Mouse (Mus musculus): ENCODE data around the gene Ptchd1.

Gene Ptchd1

DNA sequence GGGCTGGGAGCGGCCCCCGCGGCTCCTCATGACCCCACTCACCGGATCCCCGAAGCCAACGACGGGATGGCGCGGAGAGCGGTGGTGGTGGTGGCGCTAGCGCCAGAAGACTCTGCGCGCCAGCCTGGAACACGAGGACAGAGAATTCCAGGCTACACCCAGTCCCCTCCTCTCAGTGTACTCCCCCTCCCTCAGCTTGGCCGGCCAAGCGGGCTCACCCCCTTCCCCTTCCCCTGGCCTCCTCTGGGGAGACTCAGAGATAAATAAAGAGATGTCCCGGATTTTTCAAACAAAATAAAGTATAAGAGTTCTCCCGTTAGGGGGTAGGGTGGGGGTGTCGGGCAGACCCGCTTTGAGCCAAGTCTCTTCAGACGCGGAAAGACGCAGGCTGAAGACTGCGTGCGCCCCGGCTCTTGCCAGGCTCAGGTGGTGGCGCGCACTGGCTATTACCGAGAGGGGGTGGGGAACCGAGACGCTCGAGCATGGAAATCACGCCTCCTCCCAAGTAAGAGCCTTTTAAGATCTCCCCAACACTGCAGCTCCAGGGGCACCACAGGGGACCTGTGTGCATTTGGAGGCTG lies at the start of gene Ptchd1:
Gene Ptchd1, minus strand, starts transcription at position 114 of the 581 bp plus-strand sequence.
- DNase-seq (ENCODE audit: low spot score), result peak; percentile 59

DNA sequence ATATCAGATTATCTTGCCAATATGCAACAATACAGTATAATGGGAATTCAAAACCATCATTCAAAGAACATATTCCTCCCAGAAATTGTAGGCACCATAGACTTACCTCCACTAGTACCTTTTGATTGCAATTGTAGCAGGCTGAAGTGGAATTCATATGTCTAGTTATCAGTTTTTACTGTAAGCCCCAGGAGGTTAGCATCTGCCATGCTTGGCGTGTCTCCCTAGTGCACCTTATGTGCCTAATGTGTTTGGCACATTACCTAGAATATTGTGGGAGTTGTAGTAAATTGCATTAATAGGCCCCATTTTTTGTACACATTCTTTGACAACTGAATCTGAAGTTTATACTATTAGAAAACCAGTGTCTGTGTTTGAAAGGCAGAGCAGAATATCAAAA lies 34.4 kb upstream of the Ptchd1 start:
- no peak for DNase-seq (ENCODE audit: low spot score)

DNA sequence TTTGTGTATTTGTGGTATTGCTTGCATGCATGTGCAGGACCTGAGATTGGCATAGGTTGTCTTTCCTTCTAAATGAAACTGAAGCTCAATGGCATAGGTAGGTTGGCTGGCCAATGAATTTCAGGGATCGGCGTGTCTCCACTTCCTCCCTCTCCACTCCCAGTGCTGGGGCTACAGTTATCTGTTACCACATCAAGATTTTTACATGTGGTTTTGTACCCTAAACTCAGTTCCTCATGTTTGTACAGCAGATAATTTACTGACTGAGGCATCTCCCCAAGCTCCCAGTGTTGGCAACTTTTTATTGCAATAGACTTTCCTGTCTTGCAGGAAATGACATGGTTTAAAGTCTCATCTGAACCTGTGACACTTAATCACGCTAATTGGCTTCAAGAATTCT lies 22.4 kb upstream of the Ptchd1 start:
- no peak for DNase-seq (ENCODE audit: low spot score)

DNA sequence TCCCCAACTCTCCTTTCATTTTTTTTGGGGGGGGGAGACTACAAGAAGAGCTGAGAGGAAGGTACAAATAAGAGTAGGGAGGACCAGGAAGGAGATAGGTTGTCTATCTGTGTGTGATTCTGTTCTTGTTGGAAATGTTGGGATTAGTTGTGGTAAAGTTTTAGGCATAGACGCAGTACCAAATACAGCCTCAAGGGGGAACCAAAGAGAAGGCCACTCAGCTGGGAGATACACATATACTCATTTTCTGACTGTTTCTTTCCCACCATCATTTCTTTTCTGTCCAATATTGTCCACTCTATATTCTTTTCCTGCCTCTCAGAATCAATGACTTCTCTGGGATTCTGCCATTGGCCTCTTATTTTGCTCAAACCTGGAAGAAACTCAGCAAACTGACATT lies 20.4 kb upstream of the Ptchd1 start:
- peak; percentile 54 for DNase-seq (ENCODE audit: low spot score)

DNA sequence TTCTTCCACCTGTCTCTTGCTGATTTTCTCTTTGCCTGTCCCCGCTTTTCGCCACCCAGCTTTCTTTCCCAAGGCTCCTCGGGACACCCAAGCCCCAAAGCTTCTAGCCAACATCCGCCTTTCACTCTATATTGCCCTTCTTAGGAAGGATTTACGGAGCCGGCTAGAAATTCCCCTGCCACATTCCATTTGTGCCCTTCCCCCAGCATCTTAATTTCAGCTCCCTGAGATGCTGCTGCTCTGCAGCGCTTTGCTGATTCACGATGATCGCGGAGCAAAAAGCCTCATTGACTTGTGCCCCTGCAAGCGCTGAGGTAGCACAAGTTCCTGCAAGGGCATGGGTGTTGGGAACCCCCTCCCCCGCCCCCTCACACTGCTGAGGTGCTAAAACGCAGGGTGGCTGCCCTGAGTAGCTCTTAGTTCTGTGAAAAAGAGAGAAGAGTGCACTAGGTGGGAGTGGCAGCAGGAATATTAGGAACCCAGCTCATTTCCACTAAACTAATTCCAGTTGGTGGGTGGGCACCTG lies 2.1 kb upstream of the Ptchd1 start:
- peak; percentile 51 for DNase-seq (ENCODE audit: low spot score)

DNA sequence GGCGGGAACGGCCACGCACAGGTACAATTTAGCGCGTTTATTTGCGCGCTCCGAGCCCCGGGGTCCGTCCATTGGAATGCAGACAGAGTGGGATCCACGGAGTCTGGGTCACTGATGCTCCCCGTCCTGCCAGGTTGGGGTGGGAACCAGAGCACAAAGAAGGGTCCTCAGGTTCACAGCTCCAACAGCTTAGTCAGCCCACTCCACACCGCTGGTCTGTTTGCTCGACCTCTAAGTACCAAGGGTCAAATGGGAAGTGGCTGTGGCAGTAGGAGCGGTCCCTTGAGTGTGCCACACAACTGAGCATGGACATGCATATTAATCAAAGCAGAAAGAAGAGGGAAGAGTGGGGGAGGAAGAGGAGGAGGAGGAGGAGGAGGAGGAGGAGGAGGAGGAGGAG lies 1.3 kb upstream of the Ptchd1 start:
- DNase-seq (ENCODE audit: low spot score), result peak; percentile 10

DNA sequence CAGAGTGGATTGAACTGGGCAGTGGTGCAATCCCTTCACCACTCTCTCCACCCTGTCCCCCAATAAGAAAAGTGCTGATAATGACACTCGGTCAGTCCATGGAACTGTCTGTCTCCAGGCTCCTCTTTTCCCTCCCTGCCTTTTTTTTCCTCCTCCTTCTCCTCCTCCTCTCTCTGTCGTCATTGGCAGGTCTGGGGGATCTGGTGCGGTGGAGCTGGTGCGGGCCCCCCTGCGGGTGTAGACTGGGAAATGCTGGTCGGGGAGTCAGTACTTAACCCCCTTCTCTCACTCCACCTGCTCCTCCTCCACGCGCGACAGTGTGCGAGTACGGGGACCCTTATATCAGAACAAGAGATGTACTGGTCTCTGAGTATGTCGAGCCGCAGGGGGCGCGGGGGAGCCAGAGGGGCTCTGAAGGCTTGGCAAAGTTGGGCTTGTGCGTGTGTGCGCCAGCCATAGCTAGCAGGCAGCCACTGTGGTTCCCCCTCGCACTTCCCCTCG lies 777 bp upstream of the Ptchd1 start, which contains the start of gene Gm15155:
Gene Gm15155, plus strand, starts transcription at position 401 of the 501 bp plus-strand sequence.
- DNase-seq (ENCODE audit: low spot score), result peak; percentile 38

DNA sequence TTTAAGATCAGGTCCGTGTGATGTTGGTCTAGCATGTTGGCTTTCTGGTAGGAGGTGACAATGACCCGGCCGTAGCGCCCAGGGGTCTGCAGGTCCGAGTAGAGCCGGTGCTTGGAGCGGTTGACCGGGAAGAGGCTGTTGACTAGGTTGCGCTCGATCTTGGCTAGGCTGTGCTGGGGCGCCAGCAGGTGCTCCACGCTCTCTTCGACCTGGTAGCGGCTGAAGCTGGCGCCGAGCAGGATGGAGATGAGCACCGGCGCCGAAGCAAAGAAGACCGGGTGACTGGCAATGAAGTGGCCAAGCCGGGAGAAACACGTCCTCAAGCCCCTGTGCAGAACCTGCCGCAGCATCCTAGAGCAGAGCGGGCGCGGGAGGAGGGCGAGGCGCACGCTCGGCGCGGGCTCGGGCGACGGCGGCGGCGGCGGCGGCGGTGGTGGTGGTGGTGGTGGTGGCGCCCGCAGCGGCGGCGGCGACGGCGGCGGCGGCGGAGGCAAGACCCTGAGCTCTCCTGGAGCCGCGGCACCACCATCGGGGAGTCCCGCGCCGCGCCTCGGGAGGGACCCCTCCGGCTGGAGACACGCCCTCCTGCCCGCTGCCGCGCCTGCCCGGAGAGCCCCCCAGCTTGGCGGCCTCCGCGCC lies 534 bp downstream of the Ptchd1 start:
- peak; percentile 31 for DNase-seq (ENCODE audit: low spot score)

DNA sequence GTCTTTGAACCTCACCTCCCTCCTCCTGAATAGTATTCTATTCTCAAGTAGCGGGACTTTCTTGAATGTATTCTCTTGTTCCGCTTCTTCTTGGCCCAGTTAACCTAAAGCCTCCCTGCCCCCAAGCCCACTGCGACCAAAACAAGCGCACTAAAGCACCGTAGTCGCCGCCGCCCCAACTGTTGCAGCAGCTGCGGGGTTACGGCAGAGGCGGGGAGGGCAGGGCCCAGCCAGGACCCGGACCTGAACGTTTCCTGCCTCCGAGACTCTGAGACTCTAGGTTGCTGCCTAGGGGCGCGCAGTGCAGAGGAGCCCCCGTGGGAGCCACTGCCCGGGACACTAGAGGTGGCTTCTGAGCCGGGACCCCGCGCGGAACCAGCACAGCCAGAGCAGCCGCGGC lies 1.1 kb downstream of the Ptchd1 start:
- DNase-seq (ENCODE audit: low spot score), result no peak

DNA sequence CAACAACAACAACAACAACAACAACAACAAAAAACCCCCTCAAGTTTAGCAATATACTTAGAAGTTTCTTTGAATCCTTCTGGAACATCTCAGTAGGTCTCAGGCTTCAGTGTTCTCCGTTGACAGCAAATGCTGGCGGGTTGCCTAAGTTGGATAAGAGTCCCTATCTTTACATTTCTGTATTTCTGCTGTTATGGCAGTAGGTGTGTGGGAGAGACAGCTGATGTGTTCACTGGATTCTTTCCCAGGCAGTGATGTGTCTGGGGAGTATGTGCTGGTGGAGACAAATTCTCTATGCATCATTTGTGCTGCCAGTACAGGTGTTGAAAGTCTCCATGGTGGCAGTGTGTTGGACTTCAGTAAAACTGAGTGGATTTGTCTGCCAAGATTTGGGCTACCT lies 22.4 kb downstream of the Ptchd1 start:
- DNase-seq (ENCODE audit: low spot score), result no peak

DNA sequence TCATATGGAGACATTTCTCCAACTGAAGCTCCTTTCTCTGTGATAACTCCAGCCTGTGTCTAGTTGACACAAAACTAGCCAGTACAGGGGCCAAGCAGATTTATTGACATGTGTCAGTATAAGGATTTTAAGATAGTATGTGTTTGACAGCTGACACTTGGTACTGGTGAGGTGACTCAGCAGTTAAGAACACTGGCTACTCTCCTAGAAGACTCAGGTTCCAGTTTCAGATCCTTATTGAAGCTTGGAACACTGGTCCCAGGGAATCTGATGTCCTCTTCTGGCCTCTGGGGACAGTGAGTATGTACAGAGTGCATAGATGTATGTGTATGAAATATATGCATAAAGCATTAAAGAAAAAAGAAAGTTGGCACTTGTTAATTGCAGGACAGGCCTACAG lies 27.2 kb downstream of the Ptchd1 start:
- DNase-seq (ENCODE audit: low spot score), result no peak

DNA sequence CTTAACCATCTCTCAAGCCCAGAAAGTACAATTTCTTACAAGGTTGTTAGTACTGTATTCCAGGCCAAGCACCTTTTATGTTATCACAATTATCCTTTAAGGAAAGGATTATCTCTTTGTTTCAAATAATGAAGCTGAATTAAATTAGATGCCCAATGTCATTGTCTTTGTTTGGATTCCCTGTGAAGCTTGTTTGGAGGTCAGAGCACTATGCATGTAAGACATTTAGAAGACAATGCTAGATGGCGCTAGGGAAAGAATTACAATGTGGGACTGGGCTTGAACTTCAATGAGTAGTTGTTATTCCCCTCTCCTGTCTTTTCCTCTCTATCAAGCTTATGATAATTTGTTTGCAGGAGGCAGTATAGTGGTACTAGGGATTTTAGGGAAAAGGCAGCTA lies 28.9 kb downstream of the Ptchd1 start:
- no peak for DNase-seq (ENCODE audit: low spot score)

DNA sequence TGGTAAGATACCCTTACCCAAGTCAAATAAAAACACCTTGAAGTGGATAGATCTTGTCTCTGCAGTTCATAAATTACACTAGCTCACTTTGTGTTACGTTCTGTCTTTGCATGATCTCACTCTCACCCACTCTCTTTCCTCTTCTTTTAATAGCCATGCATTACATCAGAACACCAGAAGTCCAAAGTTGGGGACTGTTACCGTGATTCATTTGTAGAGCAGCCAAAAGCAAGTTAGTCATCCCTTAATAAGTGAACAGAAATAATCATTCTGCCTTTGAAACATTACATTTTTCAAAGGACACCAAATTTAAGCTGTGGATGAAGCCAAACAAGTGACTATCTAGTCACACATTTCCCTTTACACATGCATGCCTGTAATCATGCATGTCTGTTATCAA lies 31.1 kb downstream of the Ptchd1 start:
- no peak for DNase-seq (ENCODE audit: low spot score)

DNA sequence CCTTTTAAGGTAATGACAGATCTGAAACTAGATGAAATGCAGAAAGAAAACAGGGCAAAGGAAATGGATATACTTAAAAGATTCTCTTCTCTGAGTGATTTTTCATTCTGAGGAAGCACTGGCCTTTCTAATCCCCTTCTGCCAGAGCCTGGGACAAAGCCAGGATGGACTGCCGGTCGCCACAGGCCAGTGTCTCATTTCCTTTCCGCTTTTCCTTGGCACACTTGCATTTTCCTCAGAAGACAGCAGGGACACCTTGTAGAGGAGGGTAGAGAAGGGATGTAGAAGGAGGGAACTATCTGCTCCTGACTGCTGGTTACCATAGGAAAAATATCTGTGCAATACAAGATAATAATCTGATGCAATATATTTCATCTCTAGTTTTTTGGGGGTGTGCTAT lies 32.1 kb downstream of the Ptchd1 start:
- no peak for DNase-seq (ENCODE audit: low spot score)

DNA sequence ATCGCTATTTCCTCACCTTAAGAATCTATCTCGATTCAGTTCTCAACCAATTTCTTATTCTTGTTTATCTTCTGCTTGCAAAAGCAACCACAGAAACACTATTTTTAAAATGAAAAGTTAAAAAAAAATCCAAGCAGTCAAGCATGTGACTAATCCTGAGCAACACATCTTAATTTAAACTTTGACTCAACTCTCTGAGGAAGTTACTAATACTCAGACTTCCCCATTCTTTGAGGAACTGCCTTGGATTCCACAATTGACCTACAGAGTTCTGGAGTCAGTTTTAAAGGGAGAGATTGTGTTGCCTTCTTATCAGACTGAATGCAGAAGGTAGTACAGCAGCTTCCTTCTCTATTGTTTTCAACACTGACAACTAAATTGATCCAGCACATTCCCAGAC lies 39.0 kb downstream of the Ptchd1 start:
- DNase-seq (ENCODE audit: low spot score), result no peak

DNA sequence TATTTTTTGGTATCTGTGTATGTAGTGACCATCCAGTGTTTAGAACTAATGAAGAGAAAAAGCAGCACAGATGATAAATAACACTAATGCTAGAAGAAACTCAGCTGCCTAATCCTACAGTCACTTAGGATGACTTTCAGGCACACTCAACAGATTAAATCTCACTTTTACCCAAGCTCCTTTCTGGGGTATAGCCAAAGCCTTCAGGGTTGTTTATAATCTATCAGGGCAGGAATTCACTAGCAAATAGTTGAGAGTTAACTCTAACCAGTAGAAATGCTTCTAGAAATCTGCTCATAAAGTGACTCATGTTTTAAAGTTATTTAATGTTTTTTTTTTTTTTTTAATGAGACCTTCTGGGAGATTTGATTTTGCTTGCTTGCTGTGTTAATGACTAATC lies 43.8 kb downstream of the Ptchd1 start:
- DNase-seq (ENCODE audit: low spot score), result no peak

DNA sequence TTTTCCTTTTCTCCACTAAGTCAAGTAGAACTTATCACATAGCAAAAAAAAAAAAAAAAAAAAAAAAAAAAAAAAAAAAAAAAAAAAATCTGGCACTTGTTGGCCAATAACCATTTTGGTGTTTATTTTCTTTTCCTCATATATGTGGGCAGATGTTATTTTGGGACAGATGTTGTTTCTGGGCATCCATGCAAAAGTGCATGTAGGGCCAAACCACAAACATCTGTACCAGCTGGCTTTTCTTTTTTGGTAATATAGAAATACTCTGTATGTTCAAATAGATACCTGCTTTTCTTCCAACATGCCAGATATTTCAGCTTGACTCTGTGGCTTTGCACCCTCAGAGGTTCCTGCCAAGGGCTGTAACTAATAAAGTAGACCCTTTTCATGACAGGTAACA lies 51.2 kb downstream of the Ptchd1 start:
- no peak for DNase-seq (ENCODE audit: low spot score)

DNA sequence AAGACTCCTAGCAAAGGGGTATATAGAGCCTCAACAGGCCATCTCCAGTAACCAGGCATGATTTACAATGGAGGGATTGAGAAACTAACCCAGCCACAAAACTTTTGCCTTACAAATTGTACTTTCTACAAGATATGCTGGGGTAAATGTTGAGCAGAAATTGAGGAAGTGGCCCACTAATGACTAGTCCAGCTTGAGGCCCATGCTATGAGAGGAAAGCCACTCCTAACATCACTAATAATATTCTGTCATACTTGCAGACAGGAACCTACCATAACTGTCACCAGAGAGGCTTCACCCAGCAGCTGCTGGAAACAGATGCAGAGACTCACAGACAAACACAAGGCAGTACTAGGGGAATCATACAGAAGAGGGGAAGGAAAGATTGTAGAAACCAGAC lies 79.8 kb downstream of the Ptchd1 start:
- no peak for DNase-seq (ENCODE audit: low spot score)

Measured in retina, embryonic 14.5 days (tissue).